Mouse (Mus musculus) midbrain, embryonic 15.5 days (tissue): ENCODE data around the gene Tmem179b. TPM values are rescaled to one million over a fixed set of nuclear protein-coding genes. Genes with fewer than 3 reads are reported as not detected.

ENCODE experiments used
- ATAC-seq: fragments of 200-750 bp; cut with Nextera tagmentation; replicated peaks from 2 replicates; pipeline ENCODE4 v1.8.0; 2017; ENCODE audit warnings: moderate TSS enrichment
- H3K27ac ChIP-seq: fragments of 300-500 bp; sonication (generic); 2 replicates; pipeline ENCODE4 v1.5.1; 2015; ENCODE audit warnings: mild to moderate bottlenecking, inconsistent platforms
- H3K27me3 ChIP-seq: fragments of 300-500 bp; sonication (generic); replicated peaks from 2 replicates; pipeline ENCODE4 v1.6.1; 2015; ENCODE audit warnings: inconsistent platforms
- H3K36me3 ChIP-seq: fragments of 300-500 bp; sonication (generic); replicated peaks from 2 replicates; pipeline ENCODE4 v1.6.1; 2015; ENCODE audit warnings: inconsistent platforms
- H3K4me1 ChIP-seq: fragments of 300-500 bp; sonication (generic); 2 replicates; pipeline ENCODE4 v1.6.1; 2015; ENCODE audit warnings: inconsistent platforms
- H3K4me2 ChIP-seq: fragments of 300-500 bp; sonication (generic); 2 replicates; pipeline ENCODE4 v1.6.1; 2015; ENCODE audit warnings: inconsistent platforms, mild to moderate bottlenecking, moderate library complexity
- H3K4me3 ChIP-seq: fragments of 300-500 bp; sonication (generic); 2 replicates; pipeline ENCODE4 v1.5.1; 2015; ENCODE audit warnings: mild to moderate bottlenecking, inconsistent platforms
- H3K9ac ChIP-seq: fragments of 300-500 bp; sonication (generic); 2 replicates; pipeline ENCODE4 v1.6.1; 2015; ENCODE audit warnings: mild to moderate bottlenecking, inconsistent platforms
- H3K9me3 ChIP-seq: fragments of 300-500 bp; sonication (generic); 2 replicates; pipeline ENCODE4 v1.6.1; 2016; ENCODE audit warnings: inconsistent platforms
- WGBS: fragments of 180-500 bp; shearing (Covaris S2); methylation state at CpG from one replicate; pipeline ENCODE4 v1.1.7; 2015; ENCODE audit warnings: mixed read lengths; 5-methylcytosine and 5-hydroxymethylcytosine counted together
- microRNA-seq: library from miRNA; unstranded; fragments of <30 nt; microRNA quantifications from one replicate; pipeline ENCODE4, GENCODE M21; 2016
- polyA plus RNA-seq: library from polyadenylated mRNA; unstranded; fragments of >200 nt; fragmentation: Nextera tagmentation; extraction: Ambion mirVana; gene quantifications from 2 replicates; pipeline ENCODE4 v1.2.1, GENCODE M21; 2015

Tmem179b gene
- polyA plus RNA-seq, 1 experiment from 2014 or later = 27.1 TPM

- H3K9ac ChIP-seq = peak overlapping the region; percentile 91
- no peak for ATAC-seq
- 1% methylated on average over 2 of the region's 2 CpGs for WGBS
- peaks cover 8% of the 10 kb centered on the region for H3K36me3 ChIP-seq
- peak overlapping the region; percentile 79; the same call in 1 of the 2 replicates for H3K27ac ChIP-seq
- no peaks in the 10 kb centered on the region for H3K27me3 ChIP-seq
- peak overlapping the region; percentile 69 for H3K4me2 ChIP-seq
- H3K9me3 ChIP-seq = no peaks in the 10 kb centered on the region
- H3K4me3 ChIP-seq = peak overlapping the region; percentile 82
- peaks cover 32% of the 10 kb centered on the region for H3K4me1 ChIP-seq
Measured at GRCm38 (mm10) chr19:8724392-8724791, 49.9 kb downstream of the Tmem179b start.

GRCm38 (mm10) chr19:8723574-8724346, 50.5 kb downstream of the Tmem179b start:
- H3K27ac ChIP-seq = peak overlapping the region; percentile 79
- H3K9me3 ChIP-seq = no peaks in the 10 kb centered on the region
- peak overlapping the region; percentile 82 for H3K4me3 ChIP-seq
- H3K4me2 ChIP-seq = peak overlapping the region; percentile 69
- H3K36me3 ChIP-seq = peaks cover 8% of the 10 kb centered on the region
- ATAC-seq = peak; percentile 0
- under 1% methylated on average over 20 of the region's 20 CpGs for WGBS
- H3K4me1 ChIP-seq = peaks cover 32% of the 10 kb centered on the region
- peak overlapping the region; percentile 91 for H3K9ac ChIP-seq
- H3K27me3 ChIP-seq = no peaks in the 10 kb centered on the region

GRCm38 (mm10) chr19:8722907-8723573, 51.2 kb downstream of the Tmem179b start, which contains the start of gene Slc3a2:
Gene Slc3a2, minus strand, starts transcription at chr19:8723369.
- peak within 1 kb of the TSS; percentile 69 for H3K4me2 ChIP-seq
- H3K4me1 ChIP-seq = peaks cover 32% of the 10 kb centered on the region
- peak within 1 kb of the TSS; percentile 98 for H3K27ac ChIP-seq
- peak within 1 kb of the TSS; percentile 82 for H3K4me3 ChIP-seq
- ATAC-seq = peak; percentile 97
- peak within 1 kb of the TSS; percentile 95 for H3K9ac ChIP-seq
- WGBS = under 1% methylated on average over 50 of the region's 50 CpGs
- H3K9me3 ChIP-seq = no peaks in the 10 kb centered on the region
- peaks cover 8% of the 10 kb centered on the region for H3K36me3 ChIP-seq
- H3K27me3 ChIP-seq = no peaks in the 10 kb centered on the region

GRCm38 (mm10) chr19:8722559-8722906, 51.7 kb downstream of the Tmem179b start:
- H3K36me3 ChIP-seq = peaks cover 8% of the 10 kb centered on the region
- H3K4me1 ChIP-seq = peaks cover 32% of the 10 kb centered on the region
- H3K4me2 ChIP-seq = peak overlapping the region; percentile 69
- peak overlapping the region; percentile 82 for H3K4me3 ChIP-seq
- H3K27me3 ChIP-seq = no peaks in the 10 kb centered on the region
- 0% methylated on average over 5 of the region's 5 CpGs for WGBS
- no peaks in the 10 kb centered on the region for H3K9me3 ChIP-seq
- peak overlapping the region; percentile 98 for H3K27ac ChIP-seq
- peak; percentile 25; the same call in 1 of the 2 replicates for ATAC-seq
- peak overlapping the region; percentile 95 for H3K9ac ChIP-seq

Small RNA genes within 50 kb of the gene (microRNA-seq; reads per million reads assigned to microRNA genes)
- gene Mir6992 = not detected

Other genes with a start within 250 kb of the Tmem179b start
- gene Slc22a8, start 183.2 kb downstream of the Tmem179b start, polyA plus RNA-seq = 12.1 and 13.5 TPM in 2 replicates
- 15.3 and 19.7 TPM in 2 replicates for gene Slc22a6, start 156.4 kb downstream of the Tmem179b start, polyA plus RNA-seq
- gene Chrm1, start 110.7 kb downstream of the Tmem179b start, polyA plus RNA-seq = 0.81 and 0.86 TPM in 2 replicates
- 165 and 174 TPM in 2 replicates for gene Slc3a2, start 51.1 kb downstream of the Tmem179b start, polyA plus RNA-seq
- gene Wdr74, start 38.6 kb downstream of the Tmem179b start, polyA plus RNA-seq = 100.0 and 103 TPM in 2 replicates
- 1.5 and 1.7 TPM in 2 replicates for gene 1700092M07Rik, start 33.7 kb downstream of the Tmem179b start, polyA plus RNA-seq
- 121 and 123 TPM in 2 replicates for gene Stx5a, start 33.1 kb downstream of the Tmem179b start, polyA plus RNA-seq
- gene Nxf1, start 17.4 kb downstream of the Tmem179b start, polyA plus RNA-seq = 161 and 171 TPM in 2 replicates
- gene Tmem223, start 3.5 kb downstream of the Tmem179b start, polyA plus RNA-seq = 212 and 213 TPM in 2 replicates
- gene Taf6l, start 11.9 kb upstream of the Tmem179b start, polyA plus RNA-seq = 32.6 and 34.0 TPM in 2 replicates
- 129 and 132 TPM in 2 replicates for gene Polr2g, start 24.1 kb upstream of the Tmem179b start, polyA plus RNA-seq
- gene Zbtb3, start 28.1 kb upstream of the Tmem179b start, polyA plus RNA-seq = 8.4 and 8.7 TPM in 2 replicates
- 59.8 and 60.4 TPM in 2 replicates for gene Ttc9c, start 44.9 kb upstream of the Tmem179b start, polyA plus RNA-seq
- gene Hnrnpul2, start 45.5 kb upstream of the Tmem179b start, polyA plus RNA-seq = 6.6 and 6.7 TPM in 2 replicates
- not detected in 2 replicates for gene AC129217.1, start 55.3 kb upstream of the Tmem179b start, polyA plus RNA-seq
- gene Bscl2, start 63.0 kb upstream of the Tmem179b start, polyA plus RNA-seq = 100 and 105 TPM in 2 replicates
- gene Gng3, start 64.7 kb upstream of the Tmem179b start, polyA plus RNA-seq = 479 and 483 TPM in 2 replicates
- 1.1 and 1.4 TPM in 2 replicates for gene Lrrn4cl, start 76.3 kb upstream of the Tmem179b start, polyA plus RNA-seq
- 138 and 142 TPM in 2 replicates for gene Ubxn1, start 97.0 kb upstream of the Tmem179b start, polyA plus RNA-seq
- 61.4 and 62.7 TPM in 2 replicates for gene Uqcc3, start 106.5 kb upstream of the Tmem179b start, polyA plus RNA-seq
- 36.5 and 37.7 TPM in 2 replicates for gene Lbhd1, start 109.3 kb upstream of the Tmem179b start, polyA plus RNA-seq
- gene Gm49403, start 109.5 kb upstream of the Tmem179b start, polyA plus RNA-seq = not detected in 2 replicates
- gene 1810009A15Rik, start 114.4 kb upstream of the Tmem179b start, polyA plus RNA-seq = 40.2 and 44.3 TPM in 2 replicates
- gene Gm49416, start 114.5 kb upstream of the Tmem179b start, polyA plus RNA-seq = not detected in 2 replicates
- 36.4 and 38.4 TPM in 2 replicates for gene Ints5, start 118.5 kb upstream of the Tmem179b start, polyA plus RNA-seq
- 88.8 and 90.7 TPM in 2 replicates for gene Ganab, start 123.6 kb upstream of the Tmem179b start, polyA plus RNA-seq
- gene B3gat3, start 145.9 kb upstream of the Tmem179b start, polyA plus RNA-seq = 96.1 and 96.6 TPM in 2 replicates
- gene Rom1, start 154.9 kb upstream of the Tmem179b start, polyA plus RNA-seq = 1.9 and 2.4 TPM in 2 replicates
- gene Eml3, start 155.1 kb upstream of the Tmem179b start, polyA plus RNA-seq = 10.5 and 13.4 TPM in 2 replicates
- 119 and 121 TPM in 2 replicates for gene Mta2, start 167.4 kb upstream of the Tmem179b start, polyA plus RNA-seq
- gene Tut1, start 179.4 kb upstream of the Tmem179b start, polyA plus RNA-seq = 27.5 and 30.5 TPM in 2 replicates
- 287 and 295 TPM in 2 replicates for gene Eef1g, start 192.6 kb upstream of the Tmem179b start, polyA plus RNA-seq
- 4.9 and 5.9 TPM in 2 replicates for gene Ahnak, start 214.8 kb upstream of the Tmem179b start, polyA plus RNA-seq